Mouse (Mus musculus) lung, postnatal 10 days (tissue): Measurements from ENCODE around the gene Zfp652.

Experiments used
- DNase-seq: peaks from one replicate; pipeline ENCODE4 v3.0.0; 2021

Gene Zfp652

DNA sequence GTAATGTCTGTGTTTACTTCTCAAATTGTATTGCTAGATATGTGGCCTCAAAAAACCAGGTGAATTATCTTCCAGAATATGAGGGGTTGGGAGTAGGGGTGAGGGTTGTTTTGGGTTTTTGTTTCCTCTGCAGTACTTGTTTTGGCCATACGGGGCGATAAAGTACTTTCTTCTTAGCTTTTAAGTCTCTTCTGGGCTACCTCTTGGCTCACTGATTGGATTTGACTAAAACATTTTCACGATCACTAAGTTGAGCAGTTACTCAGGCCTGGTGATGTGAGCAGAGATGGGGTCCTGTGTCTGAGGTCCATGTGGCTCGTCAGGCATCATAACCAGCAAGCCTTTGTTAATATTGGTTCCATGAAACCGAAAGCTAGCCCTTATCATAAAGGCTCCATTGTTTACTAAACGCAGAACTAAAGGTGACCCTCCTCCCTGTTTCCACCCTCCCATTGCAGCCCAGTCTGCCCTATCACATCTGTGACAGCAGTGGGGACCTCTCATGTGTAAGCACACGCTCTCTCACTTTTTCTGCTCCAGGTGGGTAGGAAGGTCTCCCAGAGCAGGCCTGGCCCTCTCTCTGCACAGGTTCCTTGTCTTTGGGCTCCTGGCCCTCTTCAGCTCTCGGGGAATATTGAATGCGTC is 58.4 kb downstream of the Zfp652 start:
- DNase-seq: peak; percentile 70

GRCm38 (mm10) chr11:95771665-95772064 is 59.2 kb downstream of the Zfp652 start:
- DNase-seq: no peak

DNA sequence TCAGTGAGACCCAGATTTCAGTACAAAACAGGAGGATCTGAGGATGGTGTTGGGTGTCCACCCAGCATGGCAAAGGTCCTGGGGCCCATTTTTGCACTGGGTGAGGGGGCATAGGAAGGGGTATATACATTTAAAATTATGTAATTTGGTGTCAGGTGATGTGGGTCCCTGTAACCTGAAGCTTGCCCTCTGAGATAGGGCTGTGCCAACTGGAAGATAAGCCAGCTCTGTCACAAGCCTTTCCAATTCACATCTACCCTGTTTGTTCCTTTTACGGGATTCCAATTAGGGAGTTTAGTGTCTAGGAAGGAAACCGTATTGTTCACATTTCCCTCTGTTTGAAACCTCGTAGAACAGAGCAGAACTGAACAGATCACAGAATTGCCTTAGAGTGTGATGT is 60.8 kb downstream of the Zfp652 start:
- no peak for DNase-seq

DNA sequence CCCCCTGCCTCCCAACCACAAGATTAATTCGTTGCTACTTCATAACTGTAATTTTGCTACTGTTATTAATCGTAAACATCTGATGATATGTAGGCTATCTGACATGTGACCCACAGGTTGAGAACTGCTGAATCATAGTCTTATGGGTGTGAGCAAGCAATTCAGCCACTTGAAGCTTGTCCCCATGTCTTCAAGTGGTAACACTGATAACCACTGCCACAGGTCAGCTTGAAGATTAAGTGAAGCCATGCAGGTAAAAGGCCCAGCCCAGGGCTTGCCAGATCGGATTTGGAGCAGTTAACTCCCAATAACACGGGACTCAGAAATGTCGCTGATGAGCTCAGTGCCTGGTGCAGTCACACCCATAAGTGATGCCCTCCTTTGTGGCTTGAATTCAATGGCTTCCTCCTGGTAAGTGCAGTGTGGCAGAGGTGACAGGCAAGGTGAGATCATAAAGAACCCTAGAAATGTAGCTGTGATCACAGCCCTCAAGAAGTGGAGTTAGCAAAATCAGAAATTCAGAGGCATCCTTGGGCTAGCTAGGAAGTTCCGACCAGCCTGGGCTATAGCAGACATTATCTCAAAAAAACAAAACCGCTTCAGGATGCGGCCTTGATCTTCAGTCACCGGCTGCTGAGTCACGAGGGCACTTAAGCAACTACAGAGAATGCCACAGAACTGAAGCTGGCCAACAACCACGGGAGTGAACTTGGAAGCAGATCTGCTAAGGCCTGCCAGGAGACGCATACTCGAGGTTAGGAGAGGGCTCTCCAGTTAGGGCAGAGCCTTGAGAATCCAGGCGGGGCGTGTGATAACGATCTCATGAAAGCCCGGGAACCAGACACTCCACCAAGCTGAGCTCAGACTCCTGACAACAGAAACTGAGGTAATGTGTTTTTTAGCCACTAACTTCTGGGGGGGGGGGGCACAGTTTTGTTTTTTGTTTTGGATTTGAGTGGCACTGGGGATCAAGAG is 65.1 kb downstream of the Zfp652 start:
- peak; percentile 88 for DNase-seq

DNA sequence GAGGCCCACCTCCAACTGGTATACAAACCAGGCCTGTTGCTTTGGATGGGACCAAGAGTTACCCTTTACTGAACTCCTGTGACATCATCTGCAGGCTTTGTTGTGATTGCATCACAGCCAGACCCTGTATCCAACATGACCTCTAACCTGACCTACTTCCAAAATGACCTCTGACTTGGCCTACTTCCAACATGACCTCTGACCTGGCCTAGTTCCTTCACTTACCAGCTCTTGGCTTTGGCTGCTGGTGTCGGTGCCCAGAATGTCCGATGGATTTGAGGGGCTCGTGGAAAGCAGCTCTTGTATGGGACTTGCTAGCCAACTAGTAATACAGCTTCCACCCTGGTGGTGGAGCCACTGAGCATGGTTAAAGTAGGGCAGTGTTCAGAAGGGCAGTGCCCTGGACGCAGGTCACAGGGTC is 66.4 kb downstream of the Zfp652 start:
- DNase-seq: peak; percentile 76

- no peak for DNase-seq
These were observed 66.9 kb downstream of the Zfp652 start for GRCm38 (mm10) chr11:95779366-95779765.

DNA sequence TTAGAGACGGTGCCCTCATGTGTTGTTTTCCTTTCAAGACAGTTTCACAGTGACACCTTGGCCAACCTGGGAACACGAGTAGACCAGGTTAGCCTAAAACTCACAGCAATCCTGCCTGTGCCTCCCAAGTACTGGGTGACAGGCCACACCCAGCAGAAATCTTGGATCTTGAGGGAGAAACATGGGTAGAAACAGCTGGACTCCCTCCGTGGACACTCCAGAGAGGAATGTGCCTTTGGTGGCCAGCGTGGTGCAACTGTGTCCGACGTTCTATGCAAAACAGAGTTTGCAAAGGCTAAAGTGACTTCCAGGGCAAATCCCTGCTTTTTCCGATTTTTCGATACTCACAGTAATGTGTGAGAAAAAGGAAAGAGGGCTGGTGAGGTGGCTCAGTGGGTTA is 68.0 kb downstream of the Zfp652 start:
- DNase-seq: peak; percentile 86

- DNase-seq: no peak
These were observed 69.1 kb downstream of the Zfp652 start for GRCm38 (mm10) chr11:95781557-95781956.

DNA sequence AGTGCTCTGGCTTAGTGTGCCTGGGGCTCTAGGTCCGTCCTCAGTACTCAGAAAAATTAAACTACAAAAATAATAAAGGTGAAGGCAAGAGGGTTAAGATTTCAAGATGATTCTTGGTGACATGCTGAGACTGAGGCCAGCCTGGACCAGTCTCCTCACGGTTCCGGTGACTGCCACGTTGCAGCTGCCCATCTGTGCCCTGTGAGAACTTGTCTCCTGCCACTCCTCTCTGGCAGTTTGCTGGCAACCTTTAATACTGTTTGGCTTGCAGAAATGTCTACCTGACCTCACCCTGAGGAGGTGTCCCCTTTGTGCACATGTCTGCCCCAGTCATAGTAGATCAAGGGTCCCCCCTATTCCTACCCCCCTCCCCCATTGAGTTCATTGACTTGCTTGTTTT is 71.0 kb downstream of the Zfp652 start:
- no peak for DNase-seq

DNA sequence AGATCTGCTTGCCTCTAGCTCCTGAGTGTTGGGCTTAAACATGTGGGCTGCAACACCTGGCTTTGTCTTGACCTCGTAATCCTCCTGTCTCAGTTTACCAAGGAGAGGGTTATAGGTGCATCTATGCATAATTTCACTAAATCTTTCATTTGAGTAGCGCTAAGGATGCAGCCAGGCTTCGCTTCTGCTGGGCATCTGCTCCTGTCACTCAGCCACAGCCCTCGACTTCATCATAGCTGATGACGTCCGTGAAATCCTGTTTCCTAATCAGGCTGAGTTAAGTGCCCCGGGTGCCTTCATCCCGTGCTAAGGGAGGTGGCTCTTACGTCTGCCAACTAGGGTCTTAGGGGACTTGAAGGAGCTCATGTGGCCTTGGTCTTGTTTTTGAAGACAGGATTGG is 71.5 kb downstream of the Zfp652 start:
- no peak for DNase-seq

DNA sequence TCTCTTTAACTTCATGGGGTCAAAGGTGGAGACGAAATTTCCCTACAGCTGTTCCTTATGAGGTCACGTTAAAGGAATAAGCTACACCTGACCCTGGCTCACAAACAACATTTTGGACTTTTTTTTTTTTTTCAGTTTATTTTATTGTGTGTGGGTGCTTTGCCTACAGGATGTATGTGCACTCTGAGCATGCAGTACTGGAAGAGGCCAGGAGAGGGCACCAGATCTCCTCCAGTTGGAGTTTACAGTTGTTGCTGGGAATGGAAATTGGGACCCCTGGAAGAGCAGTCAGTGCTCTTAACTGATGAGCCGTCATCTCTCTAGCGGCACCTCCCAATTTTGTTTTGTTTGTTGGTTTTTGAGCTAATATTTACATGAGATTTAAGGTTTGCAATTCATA is 73.2 kb downstream of the Zfp652 start:
- no peak for DNase-seq

- DNase-seq: no peak
These were observed 74.0 kb downstream of the Zfp652 start for GRCm38 (mm10) chr11:95786511-95786910.

DNA sequence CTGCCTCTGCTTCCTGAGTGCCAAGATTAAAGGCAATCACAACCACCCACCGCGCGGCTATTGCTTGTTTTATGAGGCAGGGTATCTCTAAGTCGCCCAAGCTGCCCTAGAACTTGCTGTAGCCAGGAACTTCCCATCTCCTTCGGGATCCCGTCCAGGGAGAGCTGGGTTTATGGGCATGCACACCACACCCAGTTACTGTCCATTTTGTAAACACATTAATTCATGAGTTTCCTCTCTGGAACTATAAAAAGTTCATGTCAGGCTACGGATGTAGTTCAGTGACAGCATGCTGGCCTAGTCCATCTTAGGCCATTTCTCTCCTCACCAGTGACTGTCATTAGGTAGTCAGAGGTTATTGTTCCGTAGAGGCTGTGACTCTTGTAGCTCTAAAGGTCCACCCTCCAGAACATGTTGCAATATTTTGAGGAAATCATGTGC is 77.0 kb downstream of the Zfp652 start:
- DNase-seq: peak; percentile 72

DNA sequence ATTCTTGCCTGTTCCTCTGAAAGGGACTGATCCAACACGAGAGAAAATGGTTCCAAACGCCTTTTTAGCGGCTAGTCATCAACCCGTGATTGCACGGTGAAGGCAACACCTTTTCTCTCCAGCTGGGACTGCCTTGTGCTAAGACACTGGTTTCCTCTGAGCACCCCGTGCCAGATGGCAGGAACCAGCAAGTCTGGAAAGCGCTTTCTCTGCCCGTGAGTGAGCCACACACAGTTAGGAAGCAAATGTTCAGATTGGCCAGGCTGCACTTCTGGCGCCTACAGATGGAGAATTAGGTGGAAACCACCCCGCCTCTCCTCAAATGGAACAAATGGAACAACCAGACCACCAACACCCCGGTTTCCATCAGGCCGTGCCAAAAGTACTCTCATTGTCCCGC is 79.3 kb downstream of the Zfp652 start:
- no peak for DNase-seq

- DNase-seq: no peak
These were observed 80.6 kb downstream of the Zfp652 start for GRCm38 (mm10) chr11:95792950-95793509.

- DNase-seq: no peak
These were observed 81.7 kb downstream of the Zfp652 start for GRCm38 (mm10) chr11:95794201-95794600.

- DNase-seq: no peak
These were observed 83.1 kb downstream of the Zfp652 start for GRCm38 (mm10) chr11:95795582-95795981.

- DNase-seq: no peak
These were observed 92.5 kb downstream of the Zfp652 start for GRCm38 (mm10) chr11:95805010-95805409.

DNA sequence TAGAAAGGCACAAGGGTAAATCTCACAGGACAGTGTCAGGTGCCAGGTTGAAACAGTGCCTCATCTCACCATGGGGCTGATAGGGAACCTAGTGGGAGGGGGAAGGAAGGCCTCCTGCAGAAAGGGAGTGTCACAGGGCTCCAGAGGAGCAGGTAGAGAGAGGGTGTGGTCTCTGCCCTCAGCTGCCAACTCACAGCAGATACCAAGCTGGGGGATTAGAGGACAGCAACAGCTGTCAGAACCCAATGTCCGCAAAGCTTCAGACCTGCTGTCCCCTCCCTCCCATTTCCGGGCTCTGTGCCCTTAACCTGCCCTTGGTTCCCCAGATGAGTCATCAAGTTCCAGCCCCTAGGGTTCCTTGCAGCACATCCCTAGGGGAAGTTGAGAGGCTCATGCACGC is 93.1 kb downstream of the Zfp652 start:
- DNase-seq: no peak

DNA sequence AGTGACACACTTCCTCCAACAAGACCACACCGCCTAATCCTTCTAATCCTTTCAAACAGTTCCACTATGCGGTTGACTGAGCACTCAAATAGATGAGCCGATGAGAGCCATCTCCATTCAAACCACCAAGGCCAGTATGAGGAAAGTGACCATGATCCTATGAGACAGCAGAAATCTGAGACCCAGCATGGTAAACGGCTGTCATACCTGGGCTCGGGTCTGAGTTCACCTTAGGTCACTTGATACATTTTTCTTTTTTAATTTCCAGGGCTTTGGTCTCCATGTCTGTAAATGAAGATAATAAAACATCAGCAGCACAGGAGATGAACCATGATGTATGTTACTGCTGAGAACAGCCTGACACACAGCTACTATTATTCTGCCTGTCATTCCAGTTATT is 95.4 kb downstream of the Zfp652 start:
- DNase-seq: no peak

GRCm38 (mm10) chr11:95808448-95809011 is 96.1 kb downstream of the Zfp652 start:
- DNase-seq: no peak

GRCm38 (mm10) chr11:95809603-95810002 is 97.1 kb downstream of the Zfp652 start:
- no peak for DNase-seq

GRCm38 (mm10) chr11:95810828-95811227 is 98.4 kb downstream of the Zfp652 start:
- no peak for DNase-seq
